Mouse (Mus musculus) E14TG2a.4 (cell line): ENCODE results near the gene Meis3.

Experiments used
- CTCF ChIP-seq: conservative IDR thresholded peaks from 2 replicates; pipeline ENCODE4 v1.5.1; 2014; ENCODE audit warnings: low read length
- NANOG ChIP-seq: IDR thresholded peaks from 2 replicates; pipeline ENCODE4 v1.6.1; 2014; ENCODE audit warnings: borderline replicate concordance, low read length, mixed read lengths

DNA sequence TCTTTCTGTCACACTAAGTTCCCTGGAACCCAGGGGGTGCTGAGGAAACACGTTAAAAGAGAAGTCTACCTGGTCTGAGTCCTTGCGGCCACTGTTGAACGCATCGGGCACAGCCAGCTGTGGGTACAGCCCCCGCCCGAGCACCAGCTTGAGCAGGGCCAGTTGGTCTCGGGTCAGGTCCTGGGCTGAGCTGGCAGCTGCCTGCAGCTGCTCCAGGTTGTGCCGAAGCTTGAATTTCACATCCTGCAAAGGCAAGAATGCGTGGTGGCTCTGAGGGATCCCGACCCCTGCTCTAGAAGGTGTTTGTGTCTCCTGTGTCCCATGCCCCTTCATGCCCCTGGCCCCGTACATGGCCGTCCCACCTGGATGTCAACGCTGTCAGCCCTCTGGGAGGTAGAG lies 28.6 kb downstream of the Meis3 start:
- TF ChIP-seq CTCF (no peak), NANOG (no peak)
